Mouse (Mus musculus) intestine, embryonic 16.5 days (tissue): ENCODE measurements around the gene Gna15. TPM values are rescaled to one million over a fixed set of nuclear protein-coding genes. Genes with fewer than 3 reads are reported as not detected.

ENCODE experiments used
- microRNA-seq: library from miRNA; unstranded; fragments of <30 nt; microRNA quantifications from one replicate; pipeline ENCODE4, GENCODE M21; 2016
- polyA plus RNA-seq: library from polyadenylated mRNA; unstranded; fragments of >200 nt; fragmentation: Nextera tagmentation; extraction: Ambion mirVana; gene quantifications from 2 replicates; pipeline ENCODE4 v1.2.1, GENCODE M21; 2015

Gna15 gene
- polyA plus RNA-seq, 1 experiment from 2014 or later = 1.5 TPM

Small RNA genes within 50 kb of the gene (microRNA-seq; reads per million reads assigned to microRNA genes)
- gene Gm25595 = not detected

Other genes starting within 250 kb of the Gna15 start
- gene Tjp3, start 232.6 kb downstream of the Gna15 start, polyA plus RNA-seq = 53.2 and 56.6 TPM in 2 replicates
- gene Pip5k1c, start 231.3 kb downstream of the Gna15 start, polyA plus RNA-seq = 35.4 and 40.5 TPM in 2 replicates
- 28.7 and 29.0 TPM in 2 replicates for gene Cactin, start 203.1 kb downstream of the Gna15 start, polyA plus RNA-seq
- 21.2 and 21.3 TPM in 2 replicates for gene Tbxa2r, start 195.5 kb downstream of the Gna15 start, polyA plus RNA-seq
- gene Gipc3, start 181.0 kb downstream of the Gna15 start, polyA plus RNA-seq = 0.06 and 0.12 TPM in 2 replicates
- gene Hmg20b, start 173.7 kb downstream of the Gna15 start, polyA plus RNA-seq = 69.0 and 71.4 TPM in 2 replicates
- 21.6 and 32.4 TPM in 2 replicates for gene Mfsd12, start 166.7 kb downstream of the Gna15 start, polyA plus RNA-seq
- gene 4930404N11Rik, start 158.4 kb downstream of the Gna15 start, polyA plus RNA-seq = 1.4 and 2.7 TPM in 2 replicates
- gene Fzr1, start 145.7 kb downstream of the Gna15 start, polyA plus RNA-seq = 73.2 and 78.7 TPM in 2 replicates
- gene Dohh, start 139.8 kb downstream of the Gna15 start, polyA plus RNA-seq = 102 and 109 TPM in 2 replicates
- 2.9 and 3.7 TPM in 2 replicates for gene Gm48551, start 139.8 kb downstream of the Gna15 start, polyA plus RNA-seq
- 0.55 and 1.8 TPM in 2 replicates for gene Gm48552, start 135.2 kb downstream of the Gna15 start, polyA plus RNA-seq
- 426 and 504 TPM in 2 replicates for gene Smim24, start 131.2 kb downstream of the Gna15 start, polyA plus RNA-seq
- 49.8 and 55.8 TPM in 2 replicates for gene Nfic, start 68.6 kb downstream of the Gna15 start, polyA plus RNA-seq
- 1.4 and 1.5 TPM in 2 replicates for gene Celf5, start 41.5 kb downstream of the Gna15 start, polyA plus RNA-seq
- gene Ncln, start 27.8 kb downstream of the Gna15 start, polyA plus RNA-seq = 126 and 137 TPM in 2 replicates
- gene S1pr4, start 24.1 kb downstream of the Gna15 start, polyA plus RNA-seq = 0.86 and 0.99 TPM in 2 replicates
- gene Gna11, start 21.0 kb upstream of the Gna15 start, polyA plus RNA-seq = 296 and 339 TPM in 2 replicates
- 473 and 518 TPM in 2 replicates for gene Aes, start 35.3 kb upstream of the Gna15 start, polyA plus RNA-seq
- gene Tle2, start 50.3 kb upstream of the Gna15 start, polyA plus RNA-seq = 12.6 and 13.6 TPM in 2 replicates
- 21.0 and 22.7 TPM in 2 replicates for gene Tle6, start 76.8 kb upstream of the Gna15 start, polyA plus RNA-seq
- gene BC025920, start 82.0 kb upstream of the Gna15 start, polyA plus RNA-seq = 0.61 and 1.2 TPM in 2 replicates
- gene Sirt6, start 103.6 kb upstream of the Gna15 start, polyA plus RNA-seq = 29.3 and 29.5 TPM in 2 replicates
- 8.2 and 8.7 TPM in 2 replicates for gene Ankrd24, start 104.3 kb upstream of the Gna15 start, polyA plus RNA-seq
- 3.3 and 3.6 TPM in 2 replicates for gene Gm10778, start 124.8 kb upstream of the Gna15 start, polyA plus RNA-seq
- gene Zfp433, start 180.6 kb upstream of the Gna15 start, polyA plus RNA-seq = 9.6 and 11.3 TPM in 2 replicates
- 6.0 TPM in 2 replicates for gene Gm3055, start 246.9 kb upstream of the Gna15 start, polyA plus RNA-seq